Mouse (Mus musculus) gastrocnemius, adult 2 months (tissue): Measurements from ENCODE around the gene Trappc2l. TPM values are rescaled to one million over a fixed set of nuclear protein-coding genes. Genes with fewer than 3 reads are reported as not detected.
"Not testable (repeated sequence)": the region's sequence is repeated elsewhere in the genome, so short reads cannot be mapped to it uniquely, and the experiment has no call there.

ENCODE experiments used
- DNase-seq: peaks from one replicate; pipeline ENCODE4 v3.0.0; 2022
- H3K27ac ChIP-seq: fragments of 200-600 bp; 2 replicates; pipeline ENCODE4 v1.8.1; 2022; ENCODE audit warnings: mild to moderate bottlenecking
- H3K4me3 ChIP-seq: fragments of 200-600 bp; 2 replicates; pipeline ENCODE4 v1.8.1; 2022; ENCODE audit warnings: mild to moderate bottlenecking, moderate library complexity
- CTCF ChIP-seq: fragments of 200-600 bp; IDR thresholded peaks from 2 replicates; pipeline ENCODE4 v1.8.1; 2022; ENCODE audit warnings: antibody characterized with exemption, mild to moderate bottlenecking, moderate library complexity
- intact Hi-C: fragments of 180-260 bp; cut with DNase I; formaldehyde crosslinking; loops from one replicate; pipeline ENCODE4 v1.15.1; 2025
- long read RNA-seq, 2 experiments: library from polyadenylated mRNA; stranded (forward); transcript quantifications; one replicate each; pipeline ENCODE4 v2.0.0; 2021
- total RNA-seq, 2 experiments: library from RNA; stranded (reverse); gene quantifications; 2 replicates each; pipeline ENCODE4 v1.2.3; 2021

Gene Trappc2l
- 10 to 100 TPM; 39.3 to 45.5 TPM for total RNA-seq
- long read RNA-seq, experiment 1, transcript Trappc2l-201 (5 exons, 1,659 nt), result major isoform, 39 of 40 reads
- long read RNA-seq, experiment 1, partial matches to known transcripts, result 1 of 40 reads
- long read RNA-seq, experiment 1, other reads (novel, unspliced or antisense), result 0 of 40 reads
- long read RNA-seq, experiment 2, transcript Trappc2l-201 (5 exons, 1,659 nt), result major isoform, 54 of 59 reads
- long read RNA-seq, experiment 2, partial matches to known transcripts, result 2 of 59 reads
- long read RNA-seq, experiment 2, other reads (novel, unspliced or antisense), result 3 of 59 reads

DNA sequence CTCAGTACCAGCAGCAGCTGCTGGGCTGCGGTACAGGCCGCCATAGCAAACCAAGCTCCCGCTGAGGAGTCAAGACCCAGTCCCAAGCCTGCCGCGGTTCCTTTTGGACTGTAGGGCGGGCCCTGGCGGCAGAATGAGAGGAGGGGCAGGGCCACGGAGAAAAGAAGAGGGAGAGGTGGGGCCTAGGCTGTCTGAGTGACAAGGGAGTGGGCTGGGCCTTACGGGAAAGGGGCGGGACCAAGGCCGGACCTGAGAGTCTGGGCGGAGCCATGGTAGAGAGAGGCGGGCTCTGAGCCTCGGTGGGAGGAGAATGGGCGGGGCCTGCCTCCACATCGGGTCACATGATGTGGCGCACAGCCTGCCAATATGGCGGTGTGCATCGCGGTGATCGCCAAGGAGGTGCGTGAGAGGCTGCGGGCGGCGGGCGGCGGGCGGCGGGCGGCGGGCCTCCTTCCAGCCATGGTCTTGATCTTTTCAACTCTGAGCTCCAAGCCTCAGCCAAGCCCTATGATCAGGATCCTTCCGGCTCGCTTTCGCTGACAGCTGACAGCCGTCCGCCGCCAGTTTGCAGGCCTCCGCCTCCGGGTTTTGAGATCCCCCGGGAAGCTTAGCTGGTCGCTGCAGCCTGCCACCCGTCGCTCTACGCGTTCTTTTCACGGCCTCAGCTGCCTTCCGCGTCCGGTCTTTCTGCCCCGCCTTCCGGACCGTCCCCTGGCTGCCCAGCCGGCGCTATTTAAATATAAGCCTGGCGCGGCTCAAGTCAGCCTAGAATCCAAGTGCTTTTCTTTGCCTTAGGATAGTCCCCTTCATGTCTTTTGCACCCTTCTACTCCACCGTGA is at the start of gene Trappc2l, which contains the start of gene Galns:
Gene Trappc2l (plus strand): TSS at position 346 of the 839 bp plus-strand sequence.
Gene Galns (minus strand): TSS at position 169 of the 839 bp plus-strand sequence.
- peak; percentile 48 for TF ChIP-seq CTCF
- intact Hi-C loops, result no loop called here
- peak within 1 kb of the TSS; percentile 94 for H3K27ac ChIP-seq
- peak; percentile 97 for DNase-seq
- peak within 1 kb of the TSS; percentile 86 for H3K4me3 ChIP-seq

DNA sequence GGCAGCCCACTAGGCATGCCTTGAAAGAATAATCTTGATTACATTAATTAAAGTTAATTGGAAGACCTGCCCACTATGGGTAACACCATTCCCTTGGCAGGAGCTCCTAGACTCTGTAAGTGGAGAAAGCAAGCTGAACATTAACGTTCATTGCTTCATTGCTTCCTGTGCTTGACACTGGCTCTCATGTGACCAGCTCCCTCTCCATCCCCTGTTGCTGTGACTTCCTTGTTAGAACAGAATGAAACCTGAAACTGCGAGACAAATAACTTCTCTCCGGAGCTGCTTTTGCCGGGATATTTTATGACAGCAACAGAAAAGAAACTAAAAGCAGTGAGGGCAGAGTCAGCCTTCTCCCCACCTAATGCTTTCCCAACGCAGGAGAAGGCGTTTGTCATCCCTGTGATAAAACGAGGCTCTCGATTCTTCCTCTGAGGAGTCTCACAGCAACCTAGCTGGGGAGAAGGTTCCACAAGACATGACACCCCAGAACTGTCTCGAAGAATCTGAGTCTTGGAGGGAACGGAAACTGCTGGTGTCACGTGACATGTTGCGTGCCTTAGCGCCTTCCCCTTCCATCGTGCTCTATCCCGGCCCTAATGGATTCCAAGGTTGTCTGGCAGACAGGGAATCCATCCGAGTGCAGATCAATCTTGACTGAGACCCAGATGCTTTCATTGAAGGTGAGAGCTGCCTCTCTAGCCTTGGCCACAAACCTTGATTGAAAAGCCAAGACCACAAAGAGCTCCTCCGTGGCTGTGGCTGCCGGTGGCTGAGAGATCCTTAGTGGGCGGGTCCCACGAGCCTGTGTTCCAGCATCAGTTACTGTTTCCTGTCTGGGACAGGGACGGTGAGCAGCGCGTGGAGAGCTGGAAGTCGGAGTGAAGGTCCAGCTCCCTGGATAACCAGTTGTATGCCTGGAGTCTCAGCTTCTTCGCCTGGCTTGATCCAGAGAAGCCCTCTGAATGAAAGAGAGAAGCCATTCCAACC is 46.8 kb upstream of the Trappc2l start:
- intact Hi-C loops, result no loop called here
- Histone ChIP-seq H3K4me3 (peak overlapping the region; percentile 45), H3K27ac (peak overlapping the region; percentile 63)
- no peak for TF ChIP-seq CTCF
- no peak for DNase-seq

DNA sequence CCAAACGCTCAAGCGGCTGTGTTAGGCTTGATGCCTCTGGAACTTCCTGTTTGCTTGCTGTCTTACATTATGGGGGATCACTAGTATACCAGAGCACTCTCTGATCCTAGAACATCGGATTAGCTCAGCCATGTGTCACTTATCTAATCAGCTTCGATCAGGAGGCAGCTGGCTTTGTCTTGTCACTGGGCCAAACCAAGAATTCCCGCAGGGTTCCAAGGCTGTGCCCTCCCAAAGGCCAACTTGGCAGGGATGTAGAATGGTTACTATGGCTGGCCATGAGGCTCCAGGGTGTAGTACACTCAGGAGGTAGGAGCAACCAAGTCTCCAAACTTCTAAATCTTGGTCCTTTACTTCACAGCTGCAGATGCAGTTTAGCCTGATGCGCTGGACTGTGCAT is 44.7 kb upstream of the Trappc2l start:
- H3K27ac ChIP-seq, result peak overlapping the region; percentile 98

DNA sequence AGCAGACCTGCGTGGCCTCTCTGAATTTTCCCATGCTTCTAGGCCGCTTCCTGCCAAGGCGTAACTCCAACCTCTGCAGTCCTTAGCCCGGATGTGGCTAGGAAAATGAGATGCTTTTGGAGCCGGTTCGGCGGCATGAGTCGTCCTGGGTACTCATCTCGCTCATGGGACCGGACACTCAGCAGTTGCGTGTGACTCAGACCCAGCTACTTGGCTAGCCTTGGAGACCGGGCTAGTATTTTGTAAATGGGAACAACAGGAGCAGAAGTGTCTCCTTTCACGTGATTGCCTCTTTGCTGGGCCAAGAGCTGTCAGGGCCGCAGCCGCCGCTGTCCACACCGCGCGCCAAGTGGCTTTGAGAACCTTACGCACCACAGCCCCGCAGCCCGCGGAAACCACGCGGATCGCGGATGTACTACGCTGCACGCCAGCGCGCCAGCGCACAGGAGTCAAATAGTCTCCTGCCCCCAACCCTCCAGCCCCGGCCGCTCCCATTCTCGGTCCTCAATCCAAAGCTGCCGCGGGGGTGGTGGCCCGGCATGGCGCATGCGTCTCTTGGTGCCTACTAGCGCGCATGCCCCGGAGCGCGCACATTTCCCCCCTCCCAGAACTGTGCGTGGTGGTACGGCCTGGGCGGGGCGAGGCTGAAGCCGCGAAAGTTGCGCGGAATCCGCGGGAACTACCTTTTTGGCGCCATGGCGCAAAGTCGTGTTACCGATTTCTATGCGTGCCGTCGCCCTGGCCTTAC is 43.9 kb upstream of the Trappc2l start, which contains the start of gene Cdt1:
Gene Cdt1 (plus strand): TSS at position 655 of the 748 bp plus-strand sequence.
- Histone ChIP-seq H3K27ac (peak within 1 kb of the TSS; percentile 98), H3K4me3 (peak within 1 kb of the TSS; percentile 72)
- no peak for TF ChIP-seq CTCF
- intact Hi-C loops, result no loop called here
- peak; percentile 96 for DNase-seq

More for the DNA sequence above, 44.7 kb upstream of the Trappc2l start:
- peak overlapping the region; percentile 72 for H3K4me3 ChIP-seq
- no peak for TF ChIP-seq CTCF
- intact Hi-C loops, result no loop called here
- peak; percentile 43 for DNase-seq

DNA sequence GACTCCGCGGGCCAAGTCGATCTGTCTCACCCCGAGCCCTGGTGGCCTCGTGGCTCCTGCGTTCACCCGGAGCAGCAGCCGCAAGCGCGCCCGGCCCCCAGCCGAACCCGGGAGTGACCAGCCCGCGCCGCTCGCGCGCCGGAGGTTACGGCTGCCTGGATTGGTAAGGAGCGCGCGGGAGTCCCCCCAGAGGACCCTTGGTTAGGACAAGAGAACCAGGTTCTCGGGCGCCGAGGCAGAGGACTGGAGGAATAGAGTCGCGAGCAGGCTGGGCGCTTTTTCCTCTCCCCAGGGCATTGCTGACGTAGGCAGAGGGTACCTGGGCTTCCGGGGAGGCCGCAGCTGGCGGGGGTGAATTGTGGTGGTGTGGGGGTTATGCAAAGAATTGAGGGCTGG is 43.3 kb upstream of the Trappc2l start:
- TF ChIP-seq CTCF, result no peak
- intact Hi-C loops, result no loop called here
- H3K27ac ChIP-seq, result peak overlapping the region; percentile 98
- H3K4me3 ChIP-seq, result peak overlapping the region; percentile 72
- no peak for DNase-seq

DNA sequence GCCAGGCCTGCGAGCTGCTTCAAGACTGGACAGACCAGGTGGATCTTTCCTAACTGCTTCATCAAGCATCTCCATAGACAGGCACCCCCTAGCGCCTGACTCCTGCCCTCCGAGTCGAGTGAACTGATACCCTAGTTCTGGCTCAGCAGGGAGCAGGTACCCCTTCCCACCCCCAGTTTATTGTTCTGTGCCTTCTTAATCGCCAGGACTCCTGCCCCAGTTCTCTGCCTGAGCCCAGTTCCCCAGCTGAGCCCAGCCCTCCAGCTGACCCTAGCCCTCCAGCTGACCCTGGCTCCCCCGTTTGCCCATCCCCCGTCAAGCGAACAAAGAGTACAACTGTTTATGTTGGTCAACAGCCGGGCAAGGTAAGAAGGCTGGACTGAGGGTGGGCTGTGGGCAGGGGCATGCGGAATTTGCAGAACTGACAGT is 42.5 kb upstream of the Trappc2l start:
- Histone ChIP-seq H3K4me3 (no peak overlapping the region; the same call in 1 of the 2 replicates), H3K27ac (no peak overlapping the region)
- intact Hi-C loops, result no loop called here
- DNase-seq, result no peak
- TF ChIP-seq CTCF, result no peak

DNA sequence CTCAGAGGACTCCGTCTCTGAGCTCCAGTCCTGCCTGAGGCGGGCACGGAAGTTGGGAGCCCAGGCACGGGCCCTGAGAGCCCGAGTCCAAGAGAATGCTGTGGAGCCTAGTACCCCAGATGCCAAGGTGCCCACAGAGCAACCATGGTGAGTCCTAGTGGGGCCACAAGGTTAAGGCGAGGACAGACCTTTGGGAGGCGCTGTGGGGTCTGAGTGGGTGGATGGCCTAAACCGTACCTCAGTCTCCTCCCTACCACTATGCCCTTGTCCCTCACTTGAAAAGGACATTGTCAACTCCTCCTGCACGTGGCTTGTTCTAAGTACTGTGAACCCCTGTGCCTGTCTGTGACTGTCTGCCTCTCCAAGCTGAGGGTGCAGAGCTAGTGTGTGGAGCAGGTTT is 42.1 kb upstream of the Trappc2l start:
- intact Hi-C loops, result no loop called here
- DNase-seq, result no peak
- Histone ChIP-seq H3K27ac (no peak overlapping the region), H3K4me3 (no peak overlapping the region)
- TF ChIP-seq CTCF, result no peak

DNA sequence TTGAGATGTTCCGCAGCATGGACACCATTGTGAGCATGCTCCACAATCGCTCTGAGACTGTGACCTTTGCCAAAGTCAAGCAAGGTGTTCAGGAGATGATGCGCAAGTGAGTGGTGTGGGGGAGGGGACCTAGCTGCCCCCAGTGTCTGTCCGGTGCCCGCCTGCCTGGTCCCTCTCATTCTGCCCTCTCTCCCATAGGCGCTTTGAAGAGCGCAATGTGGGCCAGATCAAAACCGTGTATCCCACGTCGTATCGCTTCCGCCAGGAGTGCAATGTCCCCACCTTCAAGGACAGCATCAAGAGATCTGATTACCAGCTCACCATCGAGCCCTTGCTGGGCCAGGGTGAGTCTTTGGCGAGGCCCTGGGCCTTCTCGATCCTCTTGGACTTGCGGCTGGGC is 41.4 kb upstream of the Trappc2l start:
- no peak for TF ChIP-seq CTCF
- intact Hi-C loops, result no loop called here

DNA sequence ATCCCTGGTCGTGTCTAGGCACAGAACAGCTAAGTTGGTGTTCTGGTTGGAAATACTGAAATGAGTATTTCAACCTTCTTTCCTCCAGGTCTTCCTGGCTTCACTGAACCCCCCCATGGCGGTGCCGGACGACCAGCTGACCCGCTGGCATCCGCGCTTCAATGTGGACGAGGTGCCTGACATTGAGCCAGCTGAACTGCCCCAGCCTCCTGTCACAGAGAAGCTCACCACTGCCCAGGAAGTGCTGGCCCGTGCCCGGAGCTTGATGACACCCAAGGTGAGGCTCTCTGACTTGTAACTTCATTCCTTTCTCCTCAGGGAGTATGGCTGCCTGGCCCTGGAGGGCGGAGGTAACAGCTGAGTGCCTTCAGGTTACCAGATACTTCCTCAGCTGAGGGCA is 40.3 kb upstream of the Trappc2l start:
- TF ChIP-seq CTCF, result no peak
- no peak for DNase-seq
- H3K4me3 ChIP-seq, result no peak overlapping the region
- intact Hi-C loops, result no loop called here
- H3K27ac ChIP-seq, result no peak overlapping the region

More for the DNA sequence above, 41.4 kb upstream of the Trappc2l start:
- H3K4me3 ChIP-seq, result no peak overlapping the region
- H3K27ac ChIP-seq, result no peak overlapping the region
- no peak for DNase-seq

DNA sequence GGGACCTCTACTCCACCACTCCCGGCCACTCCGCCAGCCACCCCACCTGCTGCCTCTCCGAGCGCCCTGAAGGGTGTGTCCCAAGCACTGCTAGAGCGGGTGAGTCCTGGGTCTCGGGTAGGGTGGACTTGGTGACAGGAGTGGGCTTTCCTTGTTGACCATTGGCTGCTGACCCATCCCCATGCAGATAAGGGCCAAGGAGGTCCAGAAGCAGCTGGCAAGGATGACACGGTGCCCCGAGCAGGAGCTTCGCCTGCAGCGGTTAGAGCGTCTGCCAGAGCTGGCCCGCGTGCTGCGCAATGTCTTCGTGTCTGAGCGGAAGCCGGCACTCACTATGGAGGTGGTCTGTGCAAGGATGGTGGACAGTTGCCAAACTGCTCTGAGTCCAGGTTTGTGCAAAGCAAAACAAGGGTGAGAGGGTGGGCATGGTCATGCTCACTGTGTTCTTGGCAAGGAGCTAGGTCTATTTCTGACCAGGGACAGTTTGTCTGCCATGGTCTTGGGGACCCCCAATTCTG is 39.6 kb upstream of the Trappc2l start:
- intact Hi-C loops, result no loop called here
- no peak for TF ChIP-seq CTCF
- no peak overlapping the region for H3K27ac ChIP-seq
- H3K4me3 ChIP-seq, result no peak overlapping the region
- no peak for DNase-seq

DNA sequence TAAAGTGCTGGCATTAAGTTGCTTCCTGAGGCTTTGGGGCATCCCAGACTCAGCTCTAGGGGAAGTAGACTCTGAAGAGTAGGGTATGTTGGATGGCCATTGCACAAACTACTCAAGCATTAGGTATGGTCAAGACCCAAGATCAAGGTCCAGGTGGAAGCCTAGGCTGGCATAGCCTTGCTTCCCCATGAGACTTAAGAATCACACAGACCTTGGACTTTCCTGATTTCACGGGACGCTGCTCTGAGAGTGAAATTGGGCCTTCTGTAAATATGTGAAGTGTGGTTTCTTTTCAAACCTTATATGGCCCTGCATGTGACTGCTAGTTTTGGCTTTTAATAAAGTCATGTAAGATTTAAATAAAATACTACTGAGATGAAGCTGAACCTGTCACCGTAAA is 38.7 kb upstream of the Trappc2l start:
- no peak for TF ChIP-seq CTCF
- no peak overlapping the region for H3K4me3 ChIP-seq
- H3K27ac ChIP-seq, result no peak overlapping the region
- intact Hi-C loops, result no loop called here
- DNase-seq, result no peak

DNA sequence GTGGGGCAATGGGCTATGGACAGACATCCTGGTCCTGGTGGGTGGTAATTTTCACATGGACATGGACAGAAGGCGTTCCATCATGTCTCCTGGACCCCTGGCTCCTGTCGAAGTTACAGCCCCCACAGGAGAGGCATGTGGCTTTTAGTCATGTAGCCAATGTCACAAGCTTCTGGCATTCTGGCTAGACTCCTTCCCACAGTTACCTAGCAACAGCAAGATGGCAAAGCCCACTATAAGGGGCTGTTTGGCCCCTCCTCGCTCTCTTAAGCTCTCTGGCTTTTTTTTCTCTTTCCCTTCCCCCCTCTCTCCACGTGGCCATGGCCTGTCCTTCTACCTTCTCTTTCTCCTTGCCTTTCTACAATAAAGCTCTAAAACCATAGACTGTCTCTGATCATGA is 38.3 kb upstream of the Trappc2l start:
- DNase-seq, intact Hi-C loops, H3K4me3 ChIP-seq, H3K27ac ChIP-seq: not testable (repeated sequence)
